Mouse (Mus musculus): ENCODE data around the gene Tmem38b.
"Not testable (repeated sequence)": the region's sequence is repeated elsewhere in the genome, so short reads cannot be mapped to it uniquely, and the experiment has no call there.

Tmem38b gene

GRCm38 (mm10) chr4:53825821-53826605 lies at the start of gene Tmem38b:
Gene Tmem38b (plus strand): TSS chr4:53826045.
- DNase-seq (ENCODE audit: low read depth, low spot score): peak; percentile 84

- DNase-seq (ENCODE audit: low read depth, low spot score): no peak
Observed at GRCm38 (mm10) chr4:53781396-53781795, 44.4 kb upstream of the Tmem38b start.

DNA sequence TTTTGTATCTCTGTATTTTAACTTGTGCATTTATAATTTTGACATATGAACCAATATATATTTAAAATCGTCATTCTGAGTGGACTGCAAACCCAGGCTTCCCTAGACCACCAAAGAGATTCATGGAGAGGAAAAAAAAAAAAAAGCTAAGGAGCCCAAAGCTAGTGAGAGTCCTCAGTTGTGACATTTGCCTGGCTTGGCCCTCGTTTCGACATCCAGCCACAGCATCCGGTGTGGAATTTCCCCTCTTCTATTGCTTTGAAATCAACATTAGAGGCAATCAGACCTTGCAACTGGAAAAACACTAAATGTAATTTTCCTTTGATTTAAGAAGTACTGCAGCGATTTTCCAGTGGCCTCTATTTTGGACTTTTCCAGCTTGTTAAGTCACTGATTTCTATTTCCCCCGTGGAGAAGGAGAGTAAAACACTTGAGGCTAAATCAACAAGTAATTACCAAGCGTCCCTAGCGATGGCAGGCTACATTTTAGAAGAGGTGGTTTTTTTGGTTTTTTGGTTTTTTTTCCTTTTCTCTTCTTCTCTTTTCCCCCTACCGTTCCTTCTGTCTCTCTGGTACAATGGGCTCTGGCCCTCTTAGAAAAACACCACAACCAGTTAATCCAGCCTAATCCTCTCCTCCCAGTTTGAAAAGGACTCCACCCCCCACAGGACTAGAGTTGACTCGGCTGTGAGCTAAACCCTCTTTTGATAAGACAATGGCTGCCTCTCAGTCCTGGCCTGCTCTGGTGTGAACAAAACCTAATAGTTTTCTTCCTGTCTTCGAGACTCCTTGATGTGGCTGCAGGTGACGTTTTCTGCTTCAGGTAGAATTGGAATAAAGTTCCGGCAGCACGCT lies 43.4 kb upstream of the Tmem38b start:
- peak; percentile 55 for DNase-seq (ENCODE audit: low read depth, low spot score)

DNA sequence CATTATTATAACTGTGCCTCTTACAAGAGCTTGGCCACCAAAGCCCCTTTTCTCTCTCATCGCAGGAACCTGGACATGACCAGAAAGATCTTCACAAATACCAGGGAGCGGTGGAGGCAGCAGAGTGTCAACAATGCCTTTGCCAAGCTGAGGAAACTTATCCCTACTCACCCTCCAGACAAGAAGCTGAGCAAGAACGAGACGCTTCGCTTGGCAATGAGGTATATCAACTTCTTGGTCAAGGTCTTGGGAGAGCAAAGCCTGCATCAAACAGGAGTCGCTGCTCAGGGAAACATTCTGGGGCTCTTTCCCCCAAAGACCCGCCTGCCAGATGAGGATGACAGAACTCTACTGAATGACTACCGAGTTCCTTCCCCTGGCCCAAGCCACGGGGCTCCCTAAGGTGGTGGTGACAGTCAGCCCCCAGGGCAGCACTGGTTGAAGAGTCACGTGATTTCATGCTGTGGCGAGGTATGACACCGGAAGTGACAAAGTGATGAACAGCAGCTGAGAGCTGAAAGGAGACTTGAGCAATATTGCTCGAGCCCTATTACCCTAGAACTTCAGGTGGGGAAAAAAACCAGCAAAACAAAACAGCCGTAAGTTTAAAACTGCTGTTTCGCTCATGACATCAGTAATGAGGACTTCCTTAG lies 40.0 kb upstream of the Tmem38b start:
- DNase-seq (ENCODE audit: low read depth, low spot score): peak; percentile 18

GRCm38 (mm10) chr4:53786851-53787250 lies 39.0 kb upstream of the Tmem38b start:
- DNase-seq (ENCODE audit: low read depth, low spot score): no peak

- DNase-seq (ENCODE audit: low read depth, low spot score): no peak
Observed at GRCm38 (mm10) chr4:53789346-53789745, 36.5 kb upstream of the Tmem38b start.

GRCm38 (mm10) chr4:53794257-53794966 lies 31.4 kb upstream of the Tmem38b start:
- DNase-seq (ENCODE audit: low read depth, low spot score): no peak

- DNase-seq (ENCODE audit: low read depth, low spot score): no peak
Observed at GRCm38 (mm10) chr4:53795086-53795485, 30.8 kb upstream of the Tmem38b start.

DNA sequence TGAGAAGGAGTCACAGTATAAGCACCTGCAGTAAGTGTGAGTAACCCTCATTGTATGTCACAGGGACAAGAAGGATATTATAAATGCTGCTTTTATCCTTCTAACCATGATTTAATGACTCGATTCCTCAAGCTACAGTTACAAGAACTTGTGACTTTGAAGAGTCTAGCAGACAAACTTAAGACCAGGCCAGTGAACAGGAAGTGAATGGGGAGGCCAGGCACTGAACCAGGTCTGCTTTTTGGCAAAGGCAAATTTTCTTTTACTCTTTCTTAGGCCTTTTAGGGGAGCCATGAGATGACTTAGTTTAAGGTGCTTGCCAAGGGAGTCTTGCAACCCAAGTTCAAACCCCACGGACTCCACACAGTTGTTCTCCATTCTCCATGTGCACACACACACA lies 30.1 kb upstream of the Tmem38b start:
- DNase-seq (ENCODE audit: low read depth, low spot score): no peak

DNA sequence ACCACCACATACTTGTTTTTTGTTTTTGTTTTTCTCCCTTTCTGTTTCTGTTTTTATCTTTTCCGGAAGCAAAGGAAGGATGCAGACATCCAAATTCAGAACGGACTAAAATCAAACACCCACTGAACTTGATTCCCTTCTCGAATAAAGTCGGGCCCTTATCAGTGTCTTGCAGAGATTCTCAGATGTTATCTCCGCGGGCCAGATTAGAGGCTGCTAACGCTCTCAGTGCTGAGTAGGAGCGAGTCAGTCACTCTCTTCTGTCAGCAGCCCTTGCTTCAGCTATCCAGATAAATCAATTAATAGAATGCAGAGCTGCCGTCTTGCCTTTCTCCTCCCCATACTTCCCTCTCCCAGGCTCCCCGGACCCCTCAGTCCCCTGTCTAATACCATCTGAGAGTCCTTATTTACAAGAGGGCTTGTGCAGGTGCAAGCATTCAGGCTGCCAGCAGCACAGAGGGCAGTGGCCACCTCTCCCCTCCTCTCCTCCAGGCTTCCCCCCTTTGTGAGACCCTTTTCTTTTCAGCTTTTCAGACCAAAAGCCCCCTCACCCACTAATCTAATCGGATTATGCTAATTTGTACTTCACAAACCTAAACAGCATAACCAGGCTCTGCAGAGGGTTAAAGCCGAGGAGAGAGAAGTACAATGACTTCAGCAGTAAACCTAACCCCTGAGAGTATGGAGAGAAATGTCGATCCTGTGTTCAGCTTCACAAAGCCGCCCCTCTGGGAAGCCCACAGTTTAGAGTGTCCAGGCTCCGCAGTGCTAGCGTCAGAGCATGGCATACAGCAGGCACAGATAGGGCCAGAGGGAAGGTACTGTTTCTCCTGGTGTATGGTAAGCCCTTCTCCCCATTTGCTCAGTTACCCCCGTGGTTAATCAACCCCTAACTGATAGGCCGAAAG lies 28.7 kb upstream of the Tmem38b start:
- no peak for DNase-seq (ENCODE audit: low read depth, low spot score)

GRCm38 (mm10) chr4:53798896-53799676 lies 26.8 kb upstream of the Tmem38b start:
- no peak for DNase-seq (ENCODE audit: low read depth, low spot score)

DNA sequence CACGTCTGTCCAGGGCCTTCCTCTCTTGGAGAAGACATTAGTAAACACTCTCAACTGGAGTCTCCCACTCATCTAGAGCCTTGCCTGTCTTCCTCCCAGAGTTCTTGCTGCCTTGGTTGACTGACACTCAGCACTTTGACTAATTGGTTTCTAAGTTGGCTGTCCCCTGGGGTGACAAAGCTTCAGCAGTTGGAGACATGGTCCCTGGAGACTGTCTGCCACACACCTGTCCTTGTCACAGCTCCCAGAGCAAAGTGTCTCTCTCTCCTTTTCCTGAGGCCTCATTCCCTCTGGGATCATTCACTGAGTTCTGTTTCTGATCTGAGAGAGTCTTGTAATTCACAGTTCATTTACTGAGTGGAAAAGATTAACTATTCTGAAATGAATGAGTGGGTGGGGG lies 26.1 kb upstream of the Tmem38b start:
- no peak for DNase-seq (ENCODE audit: low read depth, low spot score)

DNA sequence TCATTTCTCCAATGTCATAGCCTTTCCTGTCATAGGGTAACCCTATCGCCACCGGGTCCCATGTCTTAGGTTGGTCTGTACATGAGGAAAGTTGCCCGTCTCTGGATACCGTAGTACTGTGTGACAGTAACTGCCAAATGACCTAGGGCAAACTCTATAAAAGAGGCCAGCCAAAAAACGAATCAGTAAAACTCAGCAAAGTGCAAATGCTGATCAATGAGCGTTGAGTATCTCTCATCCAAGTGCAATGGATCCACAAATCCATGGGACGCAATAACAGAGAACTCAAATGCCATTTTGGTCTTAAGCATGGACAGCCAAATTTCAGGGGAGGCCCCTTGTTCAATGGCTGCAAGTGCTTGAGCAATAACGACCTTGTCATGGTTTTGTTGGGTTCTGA lies 22.2 kb upstream of the Tmem38b start:
- DNase-seq (ENCODE audit: low read depth, low spot score): not testable (repeated sequence)

GRCm38 (mm10) chr4:53806428-53806827 lies 19.4 kb upstream of the Tmem38b start:
- DNase-seq (ENCODE audit: low read depth, low spot score): not testable (repeated sequence)

GRCm38 (mm10) chr4:53818320-53818719 lies 7.5 kb upstream of the Tmem38b start:
- DNase-seq (ENCODE audit: low read depth, low spot score): no peak

GRCm38 (mm10) chr4:53823697-53824096 lies 2.1 kb upstream of the Tmem38b start:
- no peak for DNase-seq (ENCODE audit: low read depth, low spot score)

DNA sequence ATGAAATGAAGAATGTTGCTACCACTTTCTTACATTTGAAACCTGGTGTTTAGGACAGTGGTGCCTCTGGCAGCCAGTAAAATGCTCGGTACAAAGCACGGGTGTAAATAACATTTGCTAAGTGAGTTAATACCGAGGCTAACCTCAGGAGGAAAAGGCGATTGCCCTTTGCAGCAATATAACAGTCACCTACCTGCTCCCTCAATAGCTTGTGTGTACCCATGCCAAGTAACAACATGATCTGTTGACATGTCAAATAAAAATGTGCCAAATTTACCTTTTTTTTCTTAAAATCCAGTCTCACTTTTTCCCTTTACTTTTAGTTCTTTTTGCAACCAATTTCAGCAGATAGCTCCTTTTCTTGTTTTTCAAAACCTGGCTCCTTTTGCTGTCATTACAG lies 1.0 kb upstream of the Tmem38b start:
- no peak for DNase-seq (ENCODE audit: low read depth, low spot score)

DNA sequence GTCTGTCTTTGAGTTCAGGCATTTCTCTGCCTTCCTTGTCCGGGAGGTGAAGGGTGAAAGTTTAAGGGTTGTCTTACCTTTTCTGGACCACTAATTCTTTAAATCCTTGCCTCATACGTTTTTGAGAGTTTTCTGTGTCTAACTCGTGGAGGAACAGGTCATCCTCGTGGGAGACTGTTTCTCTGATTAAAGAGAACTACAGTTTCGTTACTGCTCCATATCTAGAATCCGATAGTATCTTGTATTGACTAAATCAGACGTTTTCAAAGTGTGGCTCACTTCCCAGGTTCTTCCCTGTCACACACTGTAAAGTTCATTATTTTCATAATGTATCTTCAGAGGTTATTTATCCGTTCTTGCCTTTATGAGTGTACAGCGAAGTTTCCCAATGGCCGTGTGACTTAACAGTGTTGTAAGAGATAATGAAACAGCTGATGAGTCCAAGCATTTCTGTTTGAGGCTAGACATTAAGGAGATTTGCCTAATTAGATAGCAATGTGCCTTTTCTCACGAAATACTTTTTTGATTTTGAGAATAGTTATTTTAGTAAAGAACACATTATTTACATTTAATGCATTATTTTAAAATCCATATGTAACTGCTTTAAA lies 900 bp downstream of the Tmem38b start:
- DNase-seq (ENCODE audit: low read depth, low spot score): peak; percentile 17

- no peak for DNase-seq (ENCODE audit: low read depth, low spot score)
Observed at GRCm38 (mm10) chr4:53827869-53828268, 2.0 kb downstream of the Tmem38b start.
